Mouse (Mus musculus): ENCODE measurements around the gene Pdyn.

- TF ChIP-seq POLR2A (IDR thresholded peaks at IDR 0.05; ENCODE audit: low read depth, low read length) (no peak), CTCF (IDR thresholded peaks at IDR 0.05; ENCODE audit: extremely low read depth, insufficient read length, insufficient replicate concordance, low read depth, low read length) (no peak)
These were observed 42.4 kb upstream of the Pdyn start for GRCm38 (mm10) chr2:129742016-129742415.

Measured in small intestine, adult 2 months (tissue).